ENCODE assay signal across 8 mouse cellular contexts in genomic region chr17:74846031-74846891, GRCm38 (mm10).
DNase-seq lines count a peak whose midpoint lies in the region; ATAC-seq lines count a peak whose summit lies in the region.

No protein-coding gene starts in this region.

- no peak overlapping the region for H3K4me2 ChIP-seq in hindbrain, embryonic 12.5 days (replicated peaks)
- H3K4me2 ChIP-seq in hindbrain, embryonic 14.5 days (replicated peaks): no peak overlapping the region
- no peak overlapping the region for H3K4me2 ChIP-seq in forebrain, embryonic 15.5 days (replicated peaks)
- no peak overlapping the region for H3K4me2 ChIP-seq in kidney, embryonic 15.5 days

- H3K27ac ChIP-seq in hindbrain, embryonic 12.5 days: no peak overlapping the region
- H3K27ac ChIP-seq in hindbrain, embryonic 14.5 days: no peak overlapping the region
- no peak overlapping the region for H3K27ac ChIP-seq in forebrain, embryonic 15.5 days (replicated peaks)
- peak overlapping the region; percentile 59 for H3K27ac ChIP-seq in kidney, embryonic 15.5 days

- DNase-seq in hindbrain, embryonic 14.5 days (ENCODE audit: low spot score): no peak
- peak; percentile 57 for DNase-seq in lung, postnatal 14 days
- no peak for DNase-seq in urinary bladder, postnatal 14 days (ENCODE audit: low spot score)
- no peak for DNase-seq in cerebellum, adult 9-11 months
- DNase-seq in right cerebral cortex, postnatal 36 days (ENCODE audit: low spot score in 2 of 2): no peak

- peaks cover 7% of the 10 kb centered on the region for H3K4me1 ChIP-seq in hindbrain, embryonic 12.5 days
- no peaks in the 10 kb centered on the region for H3K4me1 ChIP-seq in hindbrain, embryonic 14.5 days (replicated peaks; ENCODE audit: control insufficient read depth, insufficient read depth, low read length)
- peaks cover 4% of the 10 kb centered on the region; the same call in 1 of the 2 replicates for H3K4me1 ChIP-seq in forebrain, embryonic 15.5 days
- peaks cover 13% of the 10 kb centered on the region for H3K4me1 ChIP-seq in kidney, embryonic 15.5 days

- H3K27me3 ChIP-seq in hindbrain, embryonic 12.5 days: no peaks in the 10 kb centered on the region
- no peaks in the 10 kb centered on the region for H3K27me3 ChIP-seq in hindbrain, embryonic 14.5 days (ENCODE audit: control insufficient read depth, insufficient read depth, low read length)
- H3K27me3 ChIP-seq in forebrain, embryonic 15.5 days: no peaks in the 10 kb centered on the region
- no peaks in the 10 kb centered on the region for H3K27me3 ChIP-seq in kidney, embryonic 15.5 days

- H3K36me3 ChIP-seq in hindbrain, embryonic 12.5 days: no peaks in the 10 kb centered on the region
- H3K36me3 ChIP-seq in hindbrain, embryonic 14.5 days (replicated peaks; ENCODE audit: control insufficient read depth, insufficient read depth): no peaks in the 10 kb centered on the region
- H3K36me3 ChIP-seq in forebrain, embryonic 15.5 days: no peaks in the 10 kb centered on the region
- H3K36me3 ChIP-seq in kidney, embryonic 15.5 days: no peaks in the 10 kb centered on the region

- ATAC-seq in hindbrain, embryonic 12.5 days (ENCODE audit: low FRiP score): peak; percentile 19; the same call in 1 of the 2 replicates
- no peak for ATAC-seq in hindbrain, embryonic 14.5 days (ENCODE audit: low FRiP score)
- 0 out of 2 replicates have a peak, but pooled peaks have one; percentile 43 for ATAC-seq in forebrain, embryonic 15.5 days (replicated peaks)
- peak; percentile 79 for ATAC-seq in kidney, embryonic 15.5 days (replicated peaks; ENCODE audit: low FRiP score)

- no peak overlapping the region for H3K4me3 ChIP-seq in hindbrain, embryonic 12.5 days
- H3K4me3 ChIP-seq in hindbrain, embryonic 14.5 days (replicated peaks; ENCODE audit: low read length): no peak overlapping the region
- H3K4me3 ChIP-seq in forebrain, embryonic 15.5 days: no peak overlapping the region
- no peak overlapping the region for H3K4me3 ChIP-seq in kidney, embryonic 15.5 days (replicated peaks)

- WGBS in hindbrain, embryonic 12.5 days: 47% methylated on average over 10 of the region's 10 CpGs
- WGBS in hindbrain, embryonic 14.5 days: 53% methylated on average over 10 of the region's 10 CpGs
- 48% methylated on average over 10 of the region's 10 CpGs for WGBS in forebrain, embryonic 15.5 days
- 31% methylated on average over 10 of the region's 10 CpGs for WGBS in kidney, embryonic 15.5 days

- H3K9me3 ChIP-seq in hindbrain, embryonic 12.5 days (replicated peaks): no peaks in the 10 kb centered on the region
- H3K9me3 ChIP-seq in hindbrain, embryonic 14.5 days (ENCODE audit: control insufficient read depth, low read length): no peaks in the 10 kb centered on the region
- H3K9me3 ChIP-seq in forebrain, embryonic 15.5 days: no peaks in the 10 kb centered on the region
- H3K9me3 ChIP-seq in kidney, embryonic 15.5 days (replicated peaks): no peaks in the 10 kb centered on the region

- no peak overlapping the region for H3K9ac ChIP-seq in hindbrain, embryonic 12.5 days
- H3K9ac ChIP-seq in hindbrain, embryonic 14.5 days: no peak overlapping the region
- no peak overlapping the region for H3K9ac ChIP-seq in forebrain, embryonic 15.5 days (replicated peaks)
- H3K9ac ChIP-seq in kidney, embryonic 15.5 days: no peak overlapping the region
